Mouse (Mus musculus) cerebellum, adult 2 months (tissue): ENCODE measurements around the gene Acox3.

Experiments used
- CTCF ChIP-seq: fragments of 200-500 bp; IDR thresholded peaks from 2 replicates; pipeline ENCODE4 v1.5.1; 2011; ENCODE audit warnings: low read depth, mild to moderate bottlenecking, control low read depth, low read length, moderate library complexity, borderline replicate concordance; ENCODE audit not compliant: insufficient read depth
- POLR2A ChIP-seq: fragments of 200-500 bp; IDR thresholded peaks from 2 replicates; pipeline ENCODE4 v1.6.1; 2011; ENCODE audit warnings: low read length, control low read depth, borderline replicate concordance; ENCODE audit not compliant: insufficient read depth

DNA sequence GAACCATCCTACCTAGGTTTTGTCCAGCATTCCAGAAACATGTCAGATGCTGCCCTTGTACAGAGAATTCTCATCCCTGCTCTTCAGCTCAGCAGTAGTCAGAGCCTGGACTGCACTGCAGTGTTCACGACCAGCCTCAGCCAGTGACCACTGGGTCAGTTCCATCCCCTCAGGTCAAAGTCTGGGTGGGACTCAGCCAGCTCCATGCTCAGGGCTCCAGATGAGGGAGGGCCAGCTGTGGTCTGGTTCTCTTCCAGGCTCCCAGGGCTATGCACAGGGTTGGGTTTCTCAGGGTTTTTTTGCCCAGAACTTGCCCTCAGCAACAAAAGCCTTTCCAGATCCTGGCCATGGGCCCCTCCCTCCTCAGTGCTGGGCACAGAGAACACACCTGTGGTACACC, 45.4 kb upstream of the Acox3 start:
- TF ChIP-seq CTCF (no peak), POLR2A (no peak)
